Comparison of ENCODE assay signal across 12 mouse cellular contexts in the genomic region with DNA sequence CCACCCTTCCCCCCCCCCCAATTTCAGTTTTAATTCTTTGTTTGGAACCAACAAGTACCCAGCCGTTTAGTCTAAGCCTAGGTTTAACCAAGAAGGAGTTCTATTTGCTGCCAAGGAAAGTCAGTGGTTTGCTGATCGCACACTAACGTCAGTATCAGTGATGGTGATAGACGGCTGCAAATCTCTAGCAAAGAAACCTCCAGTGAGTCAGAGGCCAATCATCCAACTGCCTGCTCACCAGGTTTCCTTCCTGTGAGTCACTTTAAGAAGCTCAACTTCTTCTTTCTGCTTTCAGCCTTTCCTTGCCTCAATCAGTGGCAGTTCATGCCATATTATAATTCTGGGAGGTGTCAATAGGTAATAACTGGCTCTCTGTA. TPM values are rescaled to one million over a fixed set of nuclear protein-coding genes. Genes with fewer than 3 reads are reported as not detected.
A peak's percentile ranks its signal among the peaks of the same experiment; 100 is the strongest.
DNase-seq lines count a peak whose midpoint lies in the region; ATAC-seq lines count a peak whose summit lies in the region.
"Had no signal": no experiment of that assay in that cellular context is flagged by ENCODE, and none has a peak within 500 bp of the region (broad histone marks: within the 10 kb centered on the region; RNA-seq: fewer than 3 reads in every experiment).

No protein-coding gene starts in this region.

- H3K9me3 ChIP-seq in midbrain, embryonic 10.5 days (replicated peaks), result no peaks in the 10 kb centered on the region
- H3K9me3 ChIP-seq: hindbrain, embryonic 10.5 days; limb, embryonic 12.5 days had no signal

- H3K4me1 ChIP-seq in midbrain, embryonic 10.5 days, result peaks cover 13% of the 10 kb centered on the region

- peak; percentile 89 for ATAC-seq in inflammation-experienced regulatory T-cells, adult 6 months

- peak; percentile 23 for DNase-seq in adrenal gland, adult 2 months
- no peak for DNase-seq in adrenal gland, adult 18-20 months (ENCODE audit: low spot score in 2 of 2)
- DNase-seq in 416B (ENCODE audit: low read depth) (peak; percentile 98), NIH3T3 (ENCODE audit: low read depth) (peak; percentile 83)
- DNase-seq in midbrain, embryonic 10.5 days (ENCODE audit: low spot score), result no peak
- no peak for DNase-seq in frontal cortex, postnatal 36 days (ENCODE audit: low spot score in 2 of 2)
- no peak for DNase-seq in left cerebral cortex, postnatal 14 days (ENCODE audit: low spot score in 2 of 2)
- DNase-seq: cerebellum, postnatal 36 days; kidney, adult 2 months had no signal

- no peak overlapping the region for H3K27ac ChIP-seq in midbrain, embryonic 10.5 days (replicated peaks)
- H3K27ac ChIP-seq: hindbrain, embryonic 10.5 days; limb, embryonic 12.5 days had no signal

- H3K4me3 ChIP-seq in midbrain, embryonic 10.5 days, result no peak overlapping the region
- H3K4me3 ChIP-seq: hindbrain, embryonic 10.5 days; limb, embryonic 12.5 days had no signal

- no peaks in the 10 kb centered on the region for H3K36me3 ChIP-seq in midbrain, embryonic 10.5 days
- H3K36me3 ChIP-seq: hindbrain, embryonic 10.5 days; limb, embryonic 12.5 days had no signal

- intact Hi-C loops in left cerebral cortex, postnatal 14 days (cut with DNase I), result no loop called here

- no peaks in the 10 kb centered on the region for H3K27me3 ChIP-seq in midbrain, embryonic 10.5 days (ENCODE audit: low read depth, poor library complexity, severe bottlenecking)
- H3K27me3 ChIP-seq: limb, embryonic 12.5 days had no signal

- 82% methylated on average over 4 of the region's 4 CpGs for WGBS in midbrain, embryonic 10.5 days

RNA-seq across cellular contexts. Expression of gene Cd44, which starts 47.0 kb away (rescaled TPM):
- total RNA-seq in adrenal gland, adult 2 months (2021), result 10 to 100 TPM; 53.7 to 60.7 TPM
- 9.5 and 12.8 TPM in 2 replicates for polyA plus RNA-seq in adrenal gland, adult 2 months (2012; rRNA removed)
- 10 to 100 TPM; 35.6 to 86.8 TPM for total RNA-seq in adrenal gland, adult 18-20 months (2021)
- 100 to 1,000 TPM in 1 of 3 experiments, 10 to 100 TPM in 2; 91.0 to 119 (median 94.0) TPM for polyA plus RNA-seq in inflammation-experienced regulatory T-cells, adult 6 months (2017; shearing (Covaris generic))
- 2.9 and 3.4 TPM in 2 replicates for polyA plus RNA-seq in midbrain, embryonic 10.5 days (2016; fragmentation: Nextera tagmentation; extraction: Ambion mirVana)
- 1 to 10 TPM; 7.0 to 8.4 TPM for total RNA-seq in left cerebral cortex, postnatal 14 days (2021)

Comparison
In these comparisons a context has a peak if more than half of its experiments do, and no peak if none do; other contexts are left out.
1. DNase-seq: peak in adrenal gland, adult 2 months (single experiment), 416B (single experiment) and NIH3T3 (single experiment); none in adrenal gland, adult 18-20 months (0 of 2), midbrain, embryonic 10.5 days (single experiment), frontal cortex, postnatal 36 days (0 of 2) and left cerebral cortex, postnatal 14 days (0 of 2).